Mouse (Mus musculus): Measurements from ENCODE around the gene Marcksl1.

DNA sequence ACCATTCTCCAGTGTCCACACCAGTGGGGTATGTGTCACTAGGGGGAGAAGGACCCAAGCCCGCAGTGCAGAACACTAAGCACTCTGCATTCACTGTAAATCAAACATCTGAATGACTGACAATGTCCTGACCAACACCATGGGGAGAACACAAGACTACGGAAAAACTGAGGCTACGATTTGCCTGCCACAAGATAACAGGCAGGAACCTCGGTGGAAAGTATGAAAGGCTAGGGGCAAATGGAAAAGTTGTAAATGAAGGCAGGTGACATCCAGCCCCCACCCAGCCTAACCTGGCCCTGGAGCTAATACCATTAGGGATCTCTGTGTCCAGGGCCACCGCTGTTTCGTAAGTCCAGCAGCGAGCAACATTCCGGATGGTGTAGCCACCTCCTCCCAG is 5.1 kb downstream of the Marcksl1 start:
- TF ChIP-seq GATA1 (IDR thresholded peaks at IDR 0.05; ENCODE audit: borderline replicate concordance, low read length) (no peak), FLI1 (IDR thresholded peaks at IDR 0.05; ENCODE audit: low read length) (no peak)

Data from megakaryocyte, embryonic 14.5 days (primary cell).